ENCODE assay signal across 8 mouse cellular contexts in the genomic region with DNA sequence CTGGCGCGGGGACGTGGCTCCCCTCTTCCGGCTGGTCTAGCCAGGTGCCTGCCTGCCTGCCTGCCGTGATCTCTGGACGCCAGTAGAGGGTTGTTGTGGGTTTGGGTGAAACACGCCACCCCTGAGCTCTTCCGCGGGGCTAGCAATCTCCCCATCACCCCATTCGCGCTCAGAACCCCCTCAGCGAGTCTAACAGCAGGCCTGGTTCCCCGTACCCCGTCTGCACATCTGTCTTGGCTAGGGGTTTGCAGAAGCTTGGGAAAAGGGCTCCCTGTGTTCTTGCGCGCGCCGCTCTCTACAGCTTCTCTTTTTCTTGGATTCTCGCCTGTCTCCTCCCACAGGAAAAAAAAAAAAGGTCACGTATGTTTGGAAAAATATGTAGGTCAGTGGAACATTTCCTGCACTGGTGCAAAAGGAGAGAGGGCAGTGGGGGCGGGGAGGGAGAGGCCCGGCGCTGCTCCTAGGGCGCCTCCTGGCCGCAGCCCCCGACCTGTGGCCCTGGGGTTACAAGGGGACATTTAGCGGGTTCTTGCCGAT. TPM values are rescaled to one million over a fixed set of nuclear protein-coding genes. Genes with fewer than 3 reads are reported as not detected.
DNase-seq lines count a peak whose midpoint lies in the region; ATAC-seq lines count a peak whose summit lies in the region.

No protein-coding gene starts in this region.

- peak; percentile 18 for DNase-seq in adipocyte (ENCODE audit: low spot score)
- peak; percentile 73 to 78 for DNase-seq in cerebellum, postnatal 10 days
- peak; percentile 18 to 28 for DNase-seq in gastrocnemius, adult 8-10 months (ENCODE audit: low spot score in 2 of 2)
- DNase-seq in hindbrain, embryonic 14.5 days (ENCODE audit: low spot score): peak; percentile 57
- peak; percentile 63 to 87 for DNase-seq in left cerebral cortex, postnatal 14 days (ENCODE audit: low spot score in 2 of 2)
- DNase-seq in mesoderm, embryonic 11.5 days (ENCODE audit: low read depth, low spot score): peak; percentile 37
- DNase-seq in skeletal muscle tissue, adult 2 months (ENCODE audit: low read depth, low spot score): peak; percentile 36
- no peak for DNase-seq in spleen, adult 12 weeks (ENCODE audit: low spot score)

- H3K4me3 ChIP-seq in hindbrain, embryonic 14.5 days (replicated peaks; ENCODE audit: low read length): peak overlapping the region; percentile 82

- no peak overlapping the region for H3K27ac ChIP-seq in hindbrain, embryonic 14.5 days

- H3K27me3 ChIP-seq in hindbrain, embryonic 14.5 days (ENCODE audit: control insufficient read depth, insufficient read depth, low read length): peaks cover 52% of the 10 kb centered on the region

- WGBS in hindbrain, embryonic 14.5 days: under 1% methylated on average over 27 of the region's 28 CpGs

- H3K9me3 ChIP-seq in hindbrain, embryonic 14.5 days (ENCODE audit: control insufficient read depth, low read length): no peaks in the 10 kb centered on the region

- peak overlapping the region; percentile 70; the same call in 1 of the 2 replicates for H3K9ac ChIP-seq in hindbrain, embryonic 14.5 days

- H3K4me1 ChIP-seq in hindbrain, embryonic 14.5 days (replicated peaks; ENCODE audit: control insufficient read depth, insufficient read depth, low read length): peaks cover 14% of the 10 kb centered on the region

- no peak for ATAC-seq in hindbrain, embryonic 14.5 days (ENCODE audit: low FRiP score)

- intact Hi-C loops in left cerebral cortex, postnatal 14 days (cut with DNase I): loop anchor here (5.0 to 10.0 kb wide), 3 partner anchors 95 to 180 kb away; no protein-coding TSS in a partner anchor

- H3K4me2 ChIP-seq in hindbrain, embryonic 14.5 days (replicated peaks): peak overlapping the region; percentile 100

- H3K36me3 ChIP-seq in hindbrain, embryonic 14.5 days (replicated peaks; ENCODE audit: control insufficient read depth, insufficient read depth): no peaks in the 10 kb centered on the region

RNA-seq across cellular contexts. Expression of a gene that starts 1.0 kb away (rescaled TPM):
- 1 to 10 TPM in 1 of 4 experiments, under 1 TPM in 3; 0.10 to 1.5 (median 0.38) TPM for total RNA-seq in gastrocnemius, adult 8-10 months (2022)
- polyA plus RNA-seq in hindbrain, embryonic 14.5 days (2014; fragmentation: Nextera tagmentation; extraction: Ambion mirVana): 0.60 and 1.2 TPM in 2 replicates
- 10 to 100 TPM; 52.9 to 54.5 TPM for total RNA-seq in left cerebral cortex, postnatal 14 days (2021)

Comparison
In these comparisons a context has a peak if more than half of its experiments do, and no peak if none do; other contexts are left out.
1. RNA of a gene that starts 1.0 kb away (total RNA-seq): 52.9 to 54.5 TPM in left cerebral cortex, postnatal 14 days; 0.10 to 1.5 TPM in gastrocnemius, adult 8-10 months; every median in the first group is over 10 times any median in the second.